Mouse (Mus musculus) lung, postnatal 0 days (tissue): ENCODE measurements around the gene Slc44a1.

ENCODE experiments used
- CTCF ChIP-seq: IDR thresholded peaks from 2 replicates; pipeline ENCODE4 v1.5.1; 2016; ENCODE audit warnings: antibody characterized with exemption, mild to moderate bottlenecking
- EP300 ChIP-seq: IDR thresholded peaks from 2 replicates; pipeline ENCODE4 v1.6.1; 2016; ENCODE audit warnings: antibody characterized with exemption, mild to moderate bottlenecking, control low read depth

DNA sequence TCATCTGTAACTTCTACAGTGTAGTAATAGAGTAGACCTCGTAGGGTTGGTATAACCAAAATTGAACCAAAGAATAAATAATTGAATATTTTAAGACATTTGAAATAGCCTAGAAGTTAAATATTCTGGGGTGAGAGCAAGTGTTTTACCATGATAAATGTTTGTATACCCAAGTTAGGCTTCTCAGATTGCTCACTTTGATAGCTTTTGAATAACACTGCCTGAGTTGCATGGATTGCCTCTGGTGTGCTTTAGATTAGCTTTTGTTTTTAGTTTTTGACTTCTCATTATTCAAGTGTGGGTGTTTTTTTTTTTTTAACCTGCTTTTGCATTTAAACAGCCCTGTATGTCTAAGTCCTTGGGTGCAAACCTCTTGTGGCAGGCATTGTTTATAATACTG, 85.8 kb downstream of the Slc44a1 start:
- TF ChIP-seq CTCF, result no peak
- TF ChIP-seq EP300, result no peak
